Mouse (Mus musculus) adrenal gland, adult 18-20 months (tissue): Measurements from ENCODE around the gene Olfr1051. TPM values are rescaled to one million over a fixed set of nuclear protein-coding genes. Genes with fewer than 3 reads are reported as not detected.
"Not testable (repeated sequence)": the region's sequence is repeated elsewhere in the genome, so short reads cannot be mapped to it uniquely, and the experiment has no call there.

Source experiments
- DNase-seq, 2 experiments: peaks; one replicate each; pipeline ENCODE4 v3.0.0; 2021 to 2022; ENCODE audit warnings: low spot score in 2 of 2
- long read RNA-seq, 2 experiments: library from polyadenylated mRNA; stranded (forward); transcript quantifications; one replicate each; pipeline ENCODE4 v2.0.0; 2021
- total RNA-seq, 2 experiments: library from RNA; stranded (reverse); gene quantifications; 1 replicate in 1 of 2; 2 replicates in 1 of 2; pipeline ENCODE4 v1.2.3; 2021

Gene Olfr1051
- total RNA-seq: not detected
- long read RNA-seq, experiment 1: 0 reads
- long read RNA-seq, experiment 2: 0 reads

DNA sequence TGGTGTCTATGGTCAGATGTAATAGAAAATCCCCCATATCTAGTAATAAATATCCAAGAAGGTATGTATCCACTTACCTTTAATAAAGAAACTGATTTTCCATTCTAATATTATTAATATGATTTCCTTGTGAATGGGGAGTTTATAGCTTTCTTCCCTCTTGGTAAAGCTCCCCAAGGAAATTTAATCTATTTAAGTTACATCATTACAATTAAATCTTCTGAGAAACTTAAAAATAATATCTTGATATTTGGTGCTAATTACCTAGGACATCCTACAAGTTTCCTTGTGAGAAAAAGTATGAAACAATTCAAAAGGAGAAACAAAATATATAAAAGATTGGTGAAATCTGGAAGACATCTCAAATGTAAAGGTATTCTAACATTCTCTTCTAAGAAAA, at the start of gene Olfr1051:
Gene Olfr1051 (minus strand): TSS at position 101 of the 400 bp plus-strand sequence.
- not testable (repeated sequence) for DNase-seq

DNA sequence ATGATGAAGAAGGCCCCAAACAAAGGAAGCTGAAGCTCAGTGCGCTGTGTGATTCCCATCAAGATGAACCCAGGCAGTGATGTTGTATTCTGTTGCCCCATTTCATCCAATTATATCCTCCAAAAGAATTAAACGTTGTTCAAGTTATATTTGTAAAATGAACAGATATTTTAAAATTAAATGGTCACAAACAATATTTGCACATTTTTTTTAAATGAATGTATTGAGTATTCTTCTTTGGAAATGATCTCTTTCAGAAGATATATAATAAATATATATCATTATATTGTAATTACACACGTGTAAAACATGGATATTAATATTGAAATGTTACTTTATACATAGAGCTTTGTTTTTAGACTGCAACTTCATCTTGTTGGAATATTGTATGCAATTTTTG, 36.3 kb upstream of the Olfr1051 start, which contains the start of gene Olfr1053:
Gene Olfr1053 (minus strand): TSS at position 101 of the 400 bp plus-strand sequence.
- DNase-seq: no peak

DNA sequence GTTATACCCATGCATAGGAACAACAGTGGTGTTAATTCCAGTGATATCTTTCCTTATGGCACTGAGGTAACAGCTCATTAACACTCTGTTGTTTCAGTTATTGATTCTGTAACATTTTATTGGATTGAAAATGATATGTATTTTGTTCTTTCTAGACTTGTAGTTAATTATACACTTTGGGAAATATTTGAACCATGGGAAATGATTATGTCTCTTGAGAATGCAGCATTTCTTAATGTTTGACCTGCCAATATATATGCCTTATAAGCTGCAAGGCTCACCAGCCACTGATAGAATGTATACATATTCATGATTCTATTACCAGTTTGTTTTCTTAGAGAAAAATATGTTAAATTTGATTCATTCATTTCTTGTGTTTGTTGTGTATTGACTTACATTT, 13.3 kb upstream of the Olfr1051 start, which contains the start of gene Olfr1052:
Gene Olfr1052 (plus strand): TSS at position 301 of the 400 bp plus-strand sequence.
- no peak for DNase-seq

DNA sequence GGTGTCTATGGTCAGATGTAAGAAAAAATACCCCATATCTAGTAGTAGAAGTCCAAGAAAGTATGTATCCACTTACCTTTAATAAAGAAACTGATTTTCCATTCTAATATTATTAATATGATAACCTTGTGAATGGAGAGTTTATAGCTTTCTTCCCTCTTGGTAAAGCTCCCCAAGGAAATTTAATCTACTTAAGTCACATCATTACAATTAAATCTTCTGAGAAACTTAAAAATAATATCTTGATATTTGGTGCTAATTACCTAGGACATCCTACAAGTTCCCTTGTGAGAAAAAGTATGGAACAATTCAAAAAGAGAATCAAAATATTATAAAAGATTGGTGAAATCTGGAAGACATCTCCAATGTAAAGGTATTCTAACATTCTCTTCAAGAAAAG, 20.7 kb downstream of the Olfr1051 start, which contains the start of gene Olfr1049:
Gene Olfr1049 (minus strand): TSS at position 101 of the 400 bp plus-strand sequence.
- not testable (repeated sequence) for DNase-seq

DNA sequence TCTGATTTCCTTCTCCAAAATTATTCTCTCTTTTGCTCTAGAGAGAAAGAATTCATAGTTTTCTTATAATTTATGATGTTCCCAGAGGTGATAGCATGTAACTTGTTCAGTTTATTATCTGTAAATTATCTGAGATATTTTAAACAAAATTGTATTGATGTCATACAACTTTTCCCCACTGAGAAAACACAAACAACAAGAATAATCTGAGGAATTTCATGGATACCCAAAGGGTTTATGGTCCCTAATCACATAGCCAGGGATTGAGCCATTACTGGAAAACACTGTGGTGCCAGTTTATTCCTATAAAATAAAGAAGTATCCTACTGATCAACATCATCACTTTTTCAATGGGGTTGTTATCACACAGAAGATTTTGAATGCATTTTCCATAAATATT, 38.7 kb downstream of the Olfr1051 start, which contains the start of gene Olfr1048:
Gene Olfr1048 (minus strand): TSS at position 101 of the 400 bp plus-strand sequence.
- DNase-seq: no peak

DNA sequence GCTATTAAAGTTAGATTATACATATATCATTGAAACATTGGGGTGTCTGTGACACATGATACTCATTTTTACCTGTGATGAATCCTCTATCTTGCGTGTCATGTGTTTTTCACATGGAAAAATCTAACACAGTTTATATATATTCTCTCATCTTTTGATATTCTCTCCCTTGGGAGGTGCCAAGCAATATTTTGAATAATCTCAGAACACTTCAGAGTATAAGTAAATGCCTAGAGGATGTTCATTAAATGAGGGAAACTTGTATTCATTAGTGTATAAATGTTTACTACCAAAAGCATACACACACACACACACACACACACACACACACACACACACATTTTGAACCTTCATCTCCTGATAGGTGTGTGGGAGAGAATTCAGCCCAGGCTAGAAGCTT, 47.6 kb downstream of the Olfr1051 start, which contains the start of gene Olfr1047:
Gene Olfr1047 (minus strand): TSS at position 101 of the 400 bp plus-strand sequence.
- DNase-seq: no peak

Other genes starting within 250 kb of the Olfr1051 start
- gene Olfr1034, start 233.2 kb downstream of the Olfr1051 start, total RNA-seq: under 1 TPM; 0.10 to 0.27 TPM
- gene Olfr1036, start 205.1 kb downstream of the Olfr1051 start, total RNA-seq: not detected
- not detected for gene Olfr1037, start 191.7 kb downstream of the Olfr1051 start, total RNA-seq
- gene Olfr1039, start 143.2 kb downstream of the Olfr1051 start, total RNA-seq: not detected
- gene Olfr1040, start 132.4 kb downstream of the Olfr1051 start, total RNA-seq: not detected
- not detected for gene Olfr1042, start 117.2 kb downstream of the Olfr1051 start, total RNA-seq
- gene Olfr1043, start 111.6 kb downstream of the Olfr1051 start, total RNA-seq: not detected
- gene Olfr1044, start 101.3 kb downstream of the Olfr1051 start, total RNA-seq: not detected
- gene Olfr52, start 93.4 kb downstream of the Olfr1051 start, total RNA-seq: not detected
- not detected for gene Olfr1045, start 76.1 kb downstream of the Olfr1051 start, total RNA-seq
- gene Olfr1046, start 59.8 kb downstream of the Olfr1051 start, total RNA-seq: not detected
- gene Olfr1047, start 47.7 kb downstream of the Olfr1051 start, total RNA-seq: not detected
- not detected for gene Olfr1048, start 38.8 kb downstream of the Olfr1051 start, total RNA-seq
- not detected for gene Olfr1049, start 20.8 kb downstream of the Olfr1051 start, total RNA-seq
- gene Olfr1052, start 13.4 kb upstream of the Olfr1051 start, total RNA-seq: not detected
- not detected for gene Olfr1053, start 36.2 kb upstream of the Olfr1051 start, total RNA-seq
- not detected for gene Olfr1054, start 56.3 kb upstream of the Olfr1051 start, total RNA-seq
- gene Olfr1055, start 71.2 kb upstream of the Olfr1051 start, total RNA-seq: not detected
- gene Olfr1056, start 83.4 kb upstream of the Olfr1051 start, total RNA-seq: not detected
- not detected for gene Olfr1057, start 99.3 kb upstream of the Olfr1051 start, total RNA-seq
- not detected for gene Olfr1058, start 109.5 kb upstream of the Olfr1051 start, total RNA-seq
- gene Olfr1061, start 135.0 kb upstream of the Olfr1051 start, total RNA-seq: not detected
- gene Olfr1062, start 147.7 kb upstream of the Olfr1051 start, total RNA-seq: not detected
- gene Olfr1065, start 171.5 kb upstream of the Olfr1051 start, total RNA-seq: not detected
- not detected for gene Olfr1066, start 177.2 kb upstream of the Olfr1051 start, total RNA-seq
- not detected for gene Olfr228, start 208.3 kb upstream of the Olfr1051 start, total RNA-seq
- not detected for gene Olfr1076, start 229.4 kb upstream of the Olfr1051 start, total RNA-seq